Mouse (Mus musculus) heart, embryonic 11.5 days (tissue): ENCODE data around the gene Mrpl21. TPM values are rescaled to one million over a fixed set of nuclear protein-coding genes. Genes with fewer than 3 reads are reported as not detected.

Source experiments
- ATAC-seq: fragments of 200-750 bp; cut with Nextera tagmentation; replicated peaks from 2 replicates; pipeline ENCODE4 v1.8.0; 2017; ENCODE audit warnings: moderate library complexity; ENCODE audit not compliant: insufficient number of reproducible peaks, low FRiP score, low TSS enrichment
- H3K27ac ChIP-seq: fragments of 300-500 bp; sonication (generic); 2 replicates; pipeline ENCODE4 v1.5.1; 2014; ENCODE audit warnings: mild to moderate bottlenecking, low read depth, low read length
- H3K27me3 ChIP-seq: fragments of 300-500 bp; sonication (generic); 2 replicates; pipeline ENCODE4 v1.6.1; 2014; ENCODE audit warnings: mild to moderate bottlenecking, low read length, mixed read lengths; ENCODE audit not compliant: control insufficient read depth, insufficient read depth
- H3K36me3 ChIP-seq: fragments of 300-500 bp; sonication (generic); 2 replicates; pipeline ENCODE4 v1.6.1; 2014; ENCODE audit warnings: mild to moderate bottlenecking, low read length, moderate library complexity, mixed read lengths; ENCODE audit not compliant: control insufficient read depth, insufficient read depth
- H3K4me1 ChIP-seq: fragments of 300-500 bp; sonication (generic); 2 replicates; pipeline ENCODE4 v1.6.1; 2014; ENCODE audit warnings: low read length; ENCODE audit not compliant: control insufficient read depth, insufficient read depth
- H3K4me2 ChIP-seq: fragments of 300-500 bp; sonication (generic); 2 replicates; pipeline ENCODE4 v1.6.1; 2014; ENCODE audit warnings: mild to moderate bottlenecking, moderate library complexity
- H3K4me3 ChIP-seq: fragments of 300-500 bp; sonication (generic); 2 replicates; pipeline ENCODE4 v1.5.1; 2014; ENCODE audit warnings: low read depth, low read length
- H3K9ac ChIP-seq: fragments of 300-500 bp; sonication (generic); 2 replicates; pipeline ENCODE4 v1.6.1; 2014; ENCODE audit warnings: mild to moderate bottlenecking, low read depth, low read length, moderate library complexity
- H3K9me3 ChIP-seq: fragments of 300-500 bp; sonication (generic); replicated peaks from 2 replicates; pipeline ENCODE4 v1.6.1; 2016; ENCODE audit warnings: low read length; ENCODE audit not compliant: control insufficient read depth
- WGBS: fragments of 180-500 bp; shearing (Covaris S2); extraction: QIAGEN DNeasy Blood & Tissue Kit; methylation state at CpG from one replicate; pipeline ENCODE4 v1.1.7; 2014; ENCODE audit not compliant: insufficient replicate concordance; 5-methylcytosine and 5-hydroxymethylcytosine counted together
- polyA plus RNA-seq: library from polyadenylated mRNA; unstranded; fragments of >200 nt; fragmentation: Nextera tagmentation; extraction: Ambion mirVana; gene quantifications from 2 replicates; pipeline ENCODE4 v1.2.1, GENCODE M21; 2014

Gene Mrpl21
- polyA plus RNA-seq, 1 experiment from 2014 or later = 117 TPM

- Histone ChIP-seq H3K27ac (no peak overlapping the region), H3K27me3 (no peaks in the 10 kb centered on the region), H3K4me2 (no peak overlapping the region), H3K36me3 (peaks cover 13% of the 10 kb centered on the region), H3K4me3 (no peak overlapping the region), H3K9ac (no peak overlapping the region), H3K9me3 (no peaks in the 10 kb centered on the region), H3K4me1 (no peaks in the 10 kb centered on the region)
- 97% methylated on average over 1 of the region's 1 CpGs for WGBS
- no peak for ATAC-seq
Measured at GRCm38 (mm10) chr19:3289006-3289405, 6.3 kb downstream of the Mrpl21 start.

GRCm38 (mm10) chr19:3292028-3292427, 9.3 kb downstream of the Mrpl21 start:
- H3K36me3 ChIP-seq = peaks cover 13% of the 10 kb centered on the region
- ATAC-seq = no peak
- H3K4me2 ChIP-seq = no peak overlapping the region
- no peak overlapping the region for H3K4me3 ChIP-seq
- 53% methylated on average over 2 of the region's 2 CpGs for WGBS
- H3K9ac ChIP-seq = no peak overlapping the region
- no peaks in the 10 kb centered on the region for H3K4me1 ChIP-seq
- H3K27me3 ChIP-seq = no peaks in the 10 kb centered on the region
- H3K9me3 ChIP-seq = no peaks in the 10 kb centered on the region
- no peak overlapping the region for H3K27ac ChIP-seq

GRCm38 (mm10) chr19:3292993-3293392, 10.3 kb downstream of the Mrpl21 start:
- 86% methylated on average over 1 of the region's 1 CpGs for WGBS

GRCm38 (mm10) chr19:3295245-3295644, 12.5 kb downstream of the Mrpl21 start:
- Histone ChIP-seq H3K9ac (no peak overlapping the region), H3K27me3 (no peaks in the 10 kb centered on the region), H3K27ac (no peak overlapping the region), H3K9me3 (no peaks in the 10 kb centered on the region), H3K4me3 (no peak overlapping the region), H3K4me1 (no peaks in the 10 kb centered on the region), H3K36me3 (peaks cover 3% of the 10 kb centered on the region), H3K4me2 (no peak overlapping the region)
- 85% methylated on average over 6 of the region's 6 CpGs for WGBS
- no peak for ATAC-seq

More at GRCm38 (mm10) chr19:3292993-3293392, 10.3 kb downstream of the Mrpl21 start:
- H3K9ac ChIP-seq = no peak overlapping the region
- H3K27ac ChIP-seq = no peak overlapping the region
- H3K9me3 ChIP-seq = no peaks in the 10 kb centered on the region
- H3K4me3 ChIP-seq = no peak overlapping the region
- ATAC-seq = no peak
- H3K4me1 ChIP-seq = no peaks in the 10 kb centered on the region
- peaks cover 13% of the 10 kb centered on the region for H3K36me3 ChIP-seq
- no peak overlapping the region for H3K4me2 ChIP-seq
- no peaks in the 10 kb centered on the region for H3K27me3 ChIP-seq

GRCm38 (mm10) chr19:3297034-3297433, 14.3 kb downstream of the Mrpl21 start:
- Histone ChIP-seq H3K36me3 (no peaks in the 10 kb centered on the region), H3K4me2 (no peak overlapping the region), H3K27ac (no peak overlapping the region), H3K4me3 (no peak overlapping the region), H3K4me1 (no peaks in the 10 kb centered on the region), H3K9ac (no peak overlapping the region), H3K27me3 (no peaks in the 10 kb centered on the region), H3K9me3 (no peaks in the 10 kb centered on the region)
- no peak for ATAC-seq

- Histone ChIP-seq H3K36me3 (no peaks in the 10 kb centered on the region), H3K9ac (no peak overlapping the region), H3K4me3 (no peak overlapping the region), H3K27me3 (no peaks in the 10 kb centered on the region), H3K4me2 (no peak overlapping the region), H3K4me1 (no peaks in the 10 kb centered on the region), H3K9me3 (no peaks in the 10 kb centered on the region), H3K27ac (no peak overlapping the region)
- no peak for ATAC-seq
- WGBS = 80% methylated on average over 7 of the region's 7 CpGs
Measured at GRCm38 (mm10) chr19:3297775-3298174, 15.1 kb downstream of the Mrpl21 start.

- Histone ChIP-seq H3K36me3 (no peaks in the 10 kb centered on the region), H3K9ac (no peak overlapping the region), H3K4me2 (no peak overlapping the region), H3K4me3 (no peak overlapping the region), H3K27ac (no peak overlapping the region), H3K27me3 (no peaks in the 10 kb centered on the region), H3K9me3 (no peaks in the 10 kb centered on the region), H3K4me1 (0 out of 2 replicates have a peak, but pooled peaks cover 4% of the 10 kb centered on the region)
- ATAC-seq = no peak
- WGBS = 67% methylated on average over 4 of the region's 4 CpGs
Measured at GRCm38 (mm10) chr19:3304017-3304416, 21.3 kb downstream of the Mrpl21 start.

GRCm38 (mm10) chr19:3307175-3307949, 24.7 kb downstream of the Mrpl21 start:
- H3K36me3 ChIP-seq = no peaks in the 10 kb centered on the region
- WGBS = 40% methylated on average over 16 of the region's 16 CpGs
- no peak overlapping the region for H3K27ac ChIP-seq
- 0 out of 2 replicates have a peak, but pooled peaks cover 4% of the 10 kb centered on the region for H3K4me1 ChIP-seq
- ATAC-seq = no peak
- H3K4me2 ChIP-seq = no peak overlapping the region
- no peak overlapping the region for H3K9ac ChIP-seq
- peaks cover 4% of the 10 kb centered on the region; the same call in 1 of the 2 replicates for H3K9me3 ChIP-seq
- H3K4me3 ChIP-seq = no peak overlapping the region
- no peaks in the 10 kb centered on the region for H3K27me3 ChIP-seq

GRCm38 (mm10) chr19:3319341-3319740, 36.6 kb downstream of the Mrpl21 start:
- H3K9me3 ChIP-seq = no peaks in the 10 kb centered on the region
- no peaks in the 10 kb centered on the region for H3K36me3 ChIP-seq
- H3K9ac ChIP-seq = no peak overlapping the region
- H3K27ac ChIP-seq = no peak overlapping the region
- H3K4me1 ChIP-seq = peaks cover 5% of the 10 kb centered on the region; the same call in 1 of the 2 replicates
- no peak for ATAC-seq
- H3K27me3 ChIP-seq = no peaks in the 10 kb centered on the region
- H3K4me3 ChIP-seq = no peak overlapping the region
- 88% methylated on average over 2 of the region's 2 CpGs for WGBS
- H3K4me2 ChIP-seq = no peak overlapping the region
